Mouse (Mus musculus): ENCODE results near the gene Epb41l2.

- TF ChIP-seq CTCF (IDR thresholded peaks at IDR 0.05; ENCODE audit: low read depth) (no peak), EP300 (IDR thresholded peaks at IDR 0.05; ENCODE audit: low read depth) (no peak)
Observed at GRCm38 (mm10) chr10:25340675-25341074, 18.9 kb upstream of the Epb41l2 start.
